20 mouse cellular contexts compared by ENCODE assay signal in the genomic region with DNA sequence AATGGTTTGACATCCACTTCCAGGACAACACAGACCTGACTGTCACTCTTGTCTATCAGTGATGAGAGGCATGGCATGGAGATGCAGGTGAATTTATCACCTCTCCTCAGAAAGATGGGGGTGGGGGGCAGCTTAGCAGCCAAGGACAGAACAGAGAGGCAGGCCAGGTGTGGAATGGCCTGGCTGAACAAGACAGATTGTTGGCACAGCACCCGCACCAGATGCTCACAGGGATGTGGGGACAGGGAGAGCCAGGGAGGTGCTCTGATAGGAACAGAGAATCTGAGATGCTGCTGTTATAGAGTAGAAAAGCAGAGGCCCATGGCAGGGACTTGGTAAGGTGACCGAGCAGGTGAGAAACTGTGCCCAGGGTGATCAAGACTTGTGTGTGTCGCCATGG.
DNase-seq lines count a peak whose midpoint lies in the region; ATAC-seq lines count a peak whose summit lies in the region.
"Had no signal": no experiment of that assay in that cellular context is flagged by ENCODE, and none has a peak within 500 bp of the region (broad histone marks: within the 10 kb centered on the region; RNA-seq: fewer than 3 reads in every experiment).

No protein-coding gene starts in this region.

- H3K27ac ChIP-seq in hindbrain, embryonic 13.5 days = peak overlapping the region; percentile 26
- no peak overlapping the region for H3K27ac ChIP-seq in hindbrain, embryonic 16.5 days (ENCODE audit: low read depth, low read length)
- peak overlapping the region; percentile 28; the same call in 1 of the 2 replicates for H3K27ac ChIP-seq in neural tube, embryonic 14.5 days (ENCODE audit: low read depth, low read length)
- H3K27ac ChIP-seq: gastrocnemius, adult 2 months; hindbrain, embryonic 15.5 days; intestine, embryonic 15.5 days had no signal

- peak; percentile 60 to 69 for DNase-seq in cerebellum, postnatal 10 days
- no peak for DNase-seq in cerebellum, adult 18-20 months
- no peak for DNase-seq in neural tube, embryonic 10.5 days (ENCODE audit: extremely low spot score, low spot score)
- DNase-seq: adrenal gland, postnatal 10 days; adrenal gland, postnatal 36 days; cerebellum, adult 11 months; cerebellum, adult 8-10 months; forebrain, postnatal 0 days; gastrocnemius, adult 2 months; gastrocnemius, postnatal 14 days; heart, adult 11 months; kidney, adult 11 months had no signal

- H3K27me3 ChIP-seq in hindbrain, embryonic 13.5 days = no peaks in the 10 kb centered on the region
- H3K27me3 ChIP-seq in hindbrain, embryonic 16.5 days (replicated peaks; ENCODE audit: control insufficient read depth, insufficient read depth, low read length) = no peaks in the 10 kb centered on the region
- H3K27me3 ChIP-seq in neural tube, embryonic 14.5 days (ENCODE audit: control insufficient read depth, insufficient read depth, low read length) = no peaks in the 10 kb centered on the region
- H3K27me3 ChIP-seq: hindbrain, embryonic 15.5 days; intestine, embryonic 15.5 days; Patski had no signal

- peaks cover 40% of the 10 kb centered on the region for H3K4me1 ChIP-seq in hindbrain, embryonic 13.5 days (replicated peaks)
- H3K4me1 ChIP-seq in hindbrain, embryonic 16.5 days (ENCODE audit: control insufficient read depth, insufficient read depth, low read depth, low read length) = peaks cover 12% of the 10 kb centered on the region
- H3K4me1 ChIP-seq in neural tube, embryonic 14.5 days (ENCODE audit: control insufficient read depth, insufficient read depth, low read length) = peaks cover 10% of the 10 kb centered on the region; the same call in 1 of the 2 replicates

- no peak overlapping the region for H3K4me3 ChIP-seq in hindbrain, embryonic 13.5 days
- no peak overlapping the region for H3K4me3 ChIP-seq in hindbrain, embryonic 16.5 days (ENCODE audit: low read length)
- no peak overlapping the region for H3K4me3 ChIP-seq in neural tube, embryonic 14.5 days (ENCODE audit: low read depth, low read length)
- H3K4me3 ChIP-seq: gastrocnemius, adult 2 months; hindbrain, embryonic 15.5 days; intestine, embryonic 15.5 days had no signal

- no peaks in the 10 kb centered on the region for H3K9me3 ChIP-seq in hindbrain, embryonic 13.5 days
- no peaks in the 10 kb centered on the region for H3K9me3 ChIP-seq in hindbrain, embryonic 16.5 days (ENCODE audit: control insufficient read depth, low read length)
- H3K9me3 ChIP-seq in neural tube, embryonic 14.5 days (ENCODE audit: control insufficient read depth, low read length) = no peaks in the 10 kb centered on the region
- H3K9me3 ChIP-seq: G1E; hindbrain, embryonic 15.5 days; intestine, embryonic 15.5 days had no signal

- H3K9ac ChIP-seq in hindbrain, embryonic 13.5 days = no peak overlapping the region
- H3K9ac ChIP-seq in hindbrain, embryonic 16.5 days (ENCODE audit: low read depth, low read length) = no peak overlapping the region
- H3K9ac ChIP-seq in neural tube, embryonic 14.5 days (replicated peaks; ENCODE audit: low read depth, low read length) = no peak overlapping the region
- H3K9ac ChIP-seq: forebrain, postnatal 0 days; hindbrain, embryonic 15.5 days; intestine, embryonic 15.5 days had no signal

- peaks cover 95% of the 10 kb centered on the region for H3K36me3 ChIP-seq in hindbrain, embryonic 13.5 days
- peaks cover 36% of the 10 kb centered on the region for H3K36me3 ChIP-seq in hindbrain, embryonic 16.5 days (ENCODE audit: control insufficient read depth, insufficient read depth, low read length)
- peaks cover 56% of the 10 kb centered on the region for H3K36me3 ChIP-seq in neural tube, embryonic 14.5 days (ENCODE audit: control insufficient read depth, insufficient read depth, low read length)

- no peak for ATAC-seq in hindbrain, embryonic 13.5 days (ENCODE audit: low FRiP score)
- no peak for ATAC-seq in hindbrain, embryonic 16.5 days
- ATAC-seq in neural tube, embryonic 14.5 days (ENCODE audit: low read depth) = no peak
- ATAC-seq: forebrain, postnatal 0 days; intestine, embryonic 15.5 days; Patski had no signal

- no peak overlapping the region for H3K4me2 ChIP-seq in hindbrain, embryonic 13.5 days
- no peak overlapping the region for H3K4me2 ChIP-seq in hindbrain, embryonic 16.5 days (ENCODE audit: low read length)
- no peak overlapping the region for H3K4me2 ChIP-seq in neural tube, embryonic 14.5 days (ENCODE audit: low read depth, low read length)
- H3K4me2 ChIP-seq: heart, embryonic 11.5 days; hindbrain, embryonic 15.5 days; intestine, embryonic 15.5 days had no signal

- 78% methylated on average over 3 of the region's 3 CpGs for WGBS in hindbrain, embryonic 13.5 days
- WGBS in hindbrain, embryonic 16.5 days = 81% methylated on average over 3 of the region's 3 CpGs
- 73% methylated on average over 3 of the region's 3 CpGs for WGBS in neural tube, embryonic 14.5 days

Comparison
In these comparisons a context has a peak if more than half of its experiments do, and no peak if none do; other contexts are left out.
1. DNase-seq: peak in cerebellum, postnatal 10 days (2 of 2); none in cerebellum, adult 18-20 months (0 of 2) and neural tube, embryonic 10.5 days (single experiment).